Mouse (Mus musculus): ENCODE results near the gene Mgat2. TPM values are rescaled to one million over a fixed set of nuclear protein-coding genes. Genes with fewer than 3 reads are reported as not detected.

Mgat2 gene
- total and polyA plus RNA-seq, 3 experiments: 6.5 to 19.2 (median 18.9) TPM

DNA sequence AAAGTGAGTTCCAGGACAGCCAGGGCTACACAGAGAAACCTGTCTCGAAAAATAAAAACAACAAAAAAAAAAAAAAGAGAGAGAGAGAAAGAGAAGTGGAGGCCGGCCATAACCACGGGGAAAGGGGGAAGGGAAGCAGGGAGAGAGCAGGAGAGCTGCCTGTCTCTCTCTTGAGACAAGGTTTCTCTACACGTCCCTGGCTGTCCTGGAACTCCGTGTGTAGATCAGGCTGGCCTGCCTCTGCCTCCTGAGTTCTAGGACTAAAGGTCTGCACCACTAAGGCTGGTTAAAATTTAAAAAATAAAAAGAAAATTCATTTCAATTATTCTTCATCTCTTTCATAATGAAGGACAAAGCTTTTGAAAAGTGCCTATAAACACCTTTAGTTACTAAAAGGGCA lies 7.4 kb downstream of the Mgat2 start:
- TF ChIP-seq POLR2A (IDR thresholded peaks at IDR 0.05; ENCODE audit: insufficient read depth, low read depth, low read length): no peak
- TF ChIP-seq EP300 (IDR thresholded peaks at IDR 0.05; ENCODE audit: insufficient read depth, low read depth, low read length): no peak
- no peak for TF ChIP-seq CTCF (IDR thresholded peaks at IDR 0.05)
- peaks cover 7% of the 10 kb centered on the region for H3K36me3 ChIP-seq (ENCODE audit: control insufficient read depth, insufficient read depth, low read length)
- no peak overlapping the region for H3K27ac ChIP-seq
- H3K27me3 ChIP-seq (ENCODE audit: control insufficient read depth, insufficient read depth, low read length): no peaks in the 10 kb centered on the region
- DNase-seq: no peak
- intact Hi-C loops (cut with DNase I): no loop called here
- H3K9ac ChIP-seq (ENCODE audit: low read depth, low read length): no peak overlapping the region
- no peaks in the 10 kb centered on the region for H3K79me2 ChIP-seq (replicated peaks; ENCODE audit: control insufficient read depth, insufficient read depth, low read length)
- 90% methylated on average over 5 of the region's 5 CpGs for WGBS
- peaks cover 3% of the 10 kb centered on the region for H3K4me1 ChIP-seq (ENCODE audit: control insufficient read depth, insufficient read depth, low read length)
- H3K4me3 ChIP-seq: no peak overlapping the region

DNA sequence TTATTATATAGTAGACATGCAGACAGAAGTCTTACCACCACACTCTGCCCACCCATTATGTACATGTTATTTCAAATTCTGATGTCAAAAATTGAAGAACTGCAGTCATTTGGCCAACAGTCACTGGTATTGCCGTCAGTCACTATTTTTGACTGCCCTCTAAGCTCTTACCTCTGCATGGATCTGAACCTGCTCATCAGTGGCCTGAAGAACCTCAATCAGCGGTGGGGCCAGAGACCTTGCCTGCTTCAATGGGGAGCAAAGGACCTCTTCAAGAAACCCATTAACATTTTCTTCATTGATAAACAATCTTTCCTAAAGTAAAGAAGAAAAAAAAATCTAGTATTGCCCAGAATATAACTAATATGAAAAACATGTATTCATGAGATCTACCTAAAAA lies 8.7 kb downstream of the Mgat2 start:
- no peaks in the 10 kb centered on the region for H3K4me1 ChIP-seq (ENCODE audit: control insufficient read depth, insufficient read depth, low read length)
- H3K9ac ChIP-seq (ENCODE audit: low read depth, low read length): no peak overlapping the region
- no peak overlapping the region for H3K27ac ChIP-seq
- no peak for TF ChIP-seq CTCF (IDR thresholded peaks at IDR 0.05)
- no peak for TF ChIP-seq POLR2A (IDR thresholded peaks at IDR 0.05; ENCODE audit: insufficient read depth, low read depth, low read length)
- no peak for TF ChIP-seq EP300 (IDR thresholded peaks at IDR 0.05; ENCODE audit: insufficient read depth, low read depth, low read length)
- no peak for DNase-seq
- no peaks in the 10 kb centered on the region for H3K79me2 ChIP-seq (replicated peaks; ENCODE audit: control insufficient read depth, insufficient read depth, low read length)
- no peaks in the 10 kb centered on the region for H3K27me3 ChIP-seq (ENCODE audit: control insufficient read depth, insufficient read depth, low read length)
- H3K36me3 ChIP-seq (ENCODE audit: control insufficient read depth, insufficient read depth, low read length): no peaks in the 10 kb centered on the region
- H3K4me3 ChIP-seq: no peak overlapping the region
- WGBS: 89% methylated on average over 2 of the region's 2 CpGs
- intact Hi-C loops (cut with DNase I): no loop called here

DNA sequence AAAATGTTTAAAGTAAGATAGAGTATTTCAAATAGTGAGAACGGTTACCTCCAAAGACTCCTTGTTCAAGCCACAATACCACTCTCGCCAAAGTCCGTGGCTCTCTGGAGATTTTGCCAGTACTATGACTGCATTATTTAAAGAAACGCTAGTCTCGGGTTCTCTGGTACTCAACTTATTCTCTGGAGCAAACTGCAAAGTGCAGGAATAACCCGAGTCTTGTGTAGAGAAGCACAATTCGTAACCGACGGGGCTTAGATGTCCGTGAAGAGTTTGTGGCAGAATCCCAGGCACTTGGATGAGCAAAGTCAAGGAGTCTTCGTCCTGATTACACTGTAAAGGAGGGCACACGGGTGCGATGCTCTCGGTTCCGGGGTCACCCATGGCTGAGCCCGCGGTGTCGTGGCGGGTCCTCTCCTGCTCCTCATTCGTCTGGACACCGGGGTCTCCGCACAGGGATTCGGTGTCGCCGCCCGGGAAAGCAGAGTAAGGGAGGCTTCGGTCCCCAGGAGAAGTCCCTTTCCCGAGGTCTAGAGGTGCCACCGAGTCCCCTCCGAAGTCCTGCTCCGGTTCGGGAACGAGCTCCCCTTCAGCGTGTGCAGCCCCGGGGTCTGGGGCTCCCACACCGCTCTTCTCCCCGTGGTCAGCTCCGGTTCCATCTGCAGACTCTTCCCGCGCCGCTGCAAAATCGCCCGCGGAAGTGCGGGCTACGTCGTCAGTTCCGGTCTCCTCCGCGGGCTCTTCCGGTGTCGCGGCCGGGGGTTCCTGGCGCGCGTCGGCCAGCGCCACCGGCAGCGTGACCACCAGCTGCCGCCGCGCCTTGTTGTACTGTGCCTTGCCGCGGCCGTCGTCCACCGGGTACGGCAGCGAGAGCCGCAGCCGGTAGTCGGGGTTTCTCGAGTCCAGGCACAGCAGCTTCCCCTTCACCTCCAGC lies 12.8 kb downstream of the Mgat2 start, which contains the start of gene Gm49383:
TSS of gene Gm49383 (minus strand) at position 661 of the 934 bp plus-strand sequence.
- Histone ChIP-seq H3K36me3 (ENCODE audit: control insufficient read depth, insufficient read depth, low read length) (0 out of 2 replicates have a peak, but pooled peaks cover 3% of the 10 kb centered on the region), H3K9ac (ENCODE audit: low read depth, low read length) (peak within 1 kb of the TSS; percentile 94), H3K79me2 (replicated peaks; ENCODE audit: control insufficient read depth, insufficient read depth, low read length) (no peaks in the 10 kb centered on the region), H3K4me1 (ENCODE audit: control insufficient read depth, insufficient read depth, low read length) (peaks cover 4% of the 10 kb centered on the region), H3K27me3 (ENCODE audit: control insufficient read depth, insufficient read depth, low read length) (no peaks in the 10 kb centered on the region), H3K4me3 (peak within 1 kb of the TSS; percentile 98), H3K27ac (peak within 1 kb of the TSS; percentile 85)
- no peak for TF ChIP-seq EP300 (IDR thresholded peaks at IDR 0.05; ENCODE audit: insufficient read depth, low read depth, low read length)
- no peak for TF ChIP-seq CTCF (IDR thresholded peaks at IDR 0.05)
- TF ChIP-seq POLR2A (IDR thresholded peaks at IDR 0.05; ENCODE audit: insufficient read depth, low read depth, low read length): peak; percentile 64; the same call in 1 of the 2 replicates
- intact Hi-C loops (cut with DNase I): loop anchor here (5.0 kb wide), 2 partner anchors 46 to 101 kb away; partner anchors contain the start of genes Klhdc1 and Klhdc2
- peak; percentile 82 to 83 for DNase-seq
- WGBS: under 1% methylated on average over 75 of the region's 75 CpGs

DNA sequence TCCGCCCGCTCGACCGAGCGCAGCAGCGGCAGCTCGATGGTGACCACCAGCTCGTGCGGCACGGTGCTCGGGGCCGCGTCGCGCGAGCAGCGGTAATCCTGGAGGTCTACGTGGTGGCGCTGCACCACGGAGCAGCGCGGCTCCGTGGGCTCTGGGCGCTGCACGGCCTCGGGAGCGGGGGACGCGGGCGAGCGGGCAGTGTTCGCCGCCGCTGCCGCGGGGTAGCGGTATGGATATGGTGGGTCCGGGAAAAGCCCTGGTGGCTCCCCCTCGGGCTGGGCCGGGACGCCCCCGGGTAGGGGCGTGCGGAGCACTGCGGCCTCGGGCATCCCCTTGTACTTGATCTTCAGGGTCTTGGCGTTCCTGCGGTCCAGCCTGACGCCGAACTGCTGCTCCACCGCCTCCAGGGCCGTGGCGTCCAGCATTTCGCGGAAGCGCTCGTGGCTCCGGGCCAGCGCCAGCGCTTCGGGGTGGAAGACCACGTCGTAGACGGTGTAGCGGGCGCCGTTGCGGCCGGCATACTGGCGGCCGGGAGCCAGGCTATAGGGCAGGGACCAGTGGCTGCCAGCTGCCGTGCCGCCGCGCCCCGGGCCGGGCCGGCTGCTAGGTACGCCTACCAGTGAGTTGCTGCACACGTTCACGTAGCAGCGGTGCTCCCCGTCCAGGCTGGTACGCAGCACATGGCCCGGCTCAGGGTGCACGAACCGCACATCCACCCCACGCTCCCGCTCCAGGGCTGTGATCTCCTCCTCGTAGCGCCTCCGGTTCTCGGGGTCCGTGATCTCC lies 13.6 kb downstream of the Mgat2 start:
- peak; percentile 70 to 77 for DNase-seq
- H3K27ac ChIP-seq: peak overlapping the region; percentile 85
- TF ChIP-seq CTCF (IDR thresholded peaks at IDR 0.05) (no peak), EP300 (IDR thresholded peaks at IDR 0.05; ENCODE audit: insufficient read depth, low read depth, low read length) (no peak), POLR2A (IDR thresholded peaks at IDR 0.05; ENCODE audit: insufficient read depth, low read depth, low read length) (no peak)
- WGBS: under 1% methylated on average over 94 of the region's 94 CpGs
- H3K27me3 ChIP-seq (ENCODE audit: control insufficient read depth, insufficient read depth, low read length): no peaks in the 10 kb centered on the region
- 0 out of 2 replicates have a peak, but pooled peaks cover 3% of the 10 kb centered on the region for H3K36me3 ChIP-seq (ENCODE audit: control insufficient read depth, insufficient read depth, low read length)
- H3K4me1 ChIP-seq (ENCODE audit: control insufficient read depth, insufficient read depth, low read length): peaks cover 4% of the 10 kb centered on the region
- intact Hi-C loops (cut with DNase I): loop anchor here (5.0 kb wide), 2 partner anchors 45 to 100 kb away; partner anchors contain the start of genes Klhdc1 and Klhdc2
- H3K4me3 ChIP-seq: peak overlapping the region; percentile 98
- peak overlapping the region; percentile 94 for H3K9ac ChIP-seq (ENCODE audit: low read depth, low read length)
- no peaks in the 10 kb centered on the region for H3K79me2 ChIP-seq (replicated peaks; ENCODE audit: control insufficient read depth, insufficient read depth, low read length)

DNA sequence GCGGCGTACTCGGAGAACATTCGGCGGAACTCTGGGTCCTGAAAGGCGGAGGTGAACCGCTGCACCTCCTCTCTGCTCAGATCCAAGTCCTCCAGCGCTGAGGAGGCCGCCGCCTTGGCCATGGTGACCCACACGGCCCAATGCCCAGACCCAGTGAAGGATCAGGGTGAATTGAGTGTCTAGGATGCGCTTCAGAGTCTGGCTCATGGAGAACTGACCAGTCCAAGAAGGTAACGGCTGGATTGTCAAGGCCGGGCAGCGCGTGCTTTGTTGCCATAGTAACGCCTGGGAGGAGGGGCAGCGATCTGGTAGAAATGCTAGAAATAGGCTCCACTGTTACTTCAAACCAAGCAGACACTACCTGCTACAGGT lies 14.2 kb downstream of the Mgat2 start, which contains the start of gene Dnaaf2:
TSS of gene Dnaaf2 (minus strand) at position 266 of the 372 bp plus-strand sequence.
- Histone ChIP-seq H3K27ac (peak within 1 kb of the TSS; percentile 85), H3K4me1 (ENCODE audit: control insufficient read depth, insufficient read depth, low read length) (peaks cover 4% of the 10 kb centered on the region), H3K36me3 (ENCODE audit: control insufficient read depth, insufficient read depth, low read length) (0 out of 2 replicates have a peak, but pooled peaks cover 3% of the 10 kb centered on the region), H3K4me3 (peak within 1 kb of the TSS; percentile 98), H3K79me2 (replicated peaks; ENCODE audit: control insufficient read depth, insufficient read depth, low read length) (no peaks in the 10 kb centered on the region), H3K9ac (ENCODE audit: low read depth, low read length) (peak within 1 kb of the TSS; percentile 94), H3K27me3 (ENCODE audit: control insufficient read depth, insufficient read depth, low read length) (no peaks in the 10 kb centered on the region)
- intact Hi-C loops (cut with DNase I): loop anchor here (5.0 kb wide), 2 partner anchors 44 to 99 kb away; partner anchors contain the start of genes Klhdc1 and Klhdc2
- DNase-seq: peak in 1 of 2 experiments; percentile 65
- TF ChIP-seq POLR2A (IDR thresholded peaks at IDR 0.05; ENCODE audit: insufficient read depth, low read depth, low read length) (no peak), CTCF (IDR thresholded peaks at IDR 0.05) (no peak), EP300 (IDR thresholded peaks at IDR 0.05; ENCODE audit: insufficient read depth, low read depth, low read length) (no peak)
- under 1% methylated on average over 18 of the region's 18 CpGs for WGBS
